Mouse (Mus musculus) lung, postnatal 10 days (tissue): ENCODE results near the gene Stat6.
"Not testable (repeated sequence)": the region's sequence is repeated elsewhere in the genome, so short reads cannot be mapped to it uniquely, and the experiment has no call there.

ENCODE experiments used
- DNase-seq: peaks from one replicate; pipeline ENCODE4 v3.0.0; 2021

Gene Stat6

GRCm38 (mm10) chr10:127652906-127653638 lies 10.3 kb downstream of the Stat6 start:
- DNase-seq, result peak; percentile 40

- no peak for DNase-seq
Observed at GRCm38 (mm10) chr10:127654970-127655579, 12.3 kb downstream of the Stat6 start.

GRCm38 (mm10) chr10:127657617-127658016 lies 14.8 kb downstream of the Stat6 start:
- not testable (repeated sequence) for DNase-seq

GRCm38 (mm10) chr10:127658076-127658475 lies 15.3 kb downstream of the Stat6 start:
- no peak for DNase-seq

GRCm38 (mm10) chr10:127659551-127659950 lies 16.8 kb downstream of the Stat6 start:
- DNase-seq, result no peak

GRCm38 (mm10) chr10:127661291-127661914 lies 18.6 kb downstream of the Stat6 start:
- peak; percentile 55 for DNase-seq

GRCm38 (mm10) chr10:127661915-127662663 lies 19.3 kb downstream of the Stat6 start:
- DNase-seq, result peak; percentile 85

GRCm38 (mm10) chr10:127662666-127663253 lies 20.0 kb downstream of the Stat6 start:
- DNase-seq, result peak; percentile 61

GRCm38 (mm10) chr10:127663590-127663989 lies 20.8 kb downstream of the Stat6 start:
- DNase-seq, result peak; percentile 34

GRCm38 (mm10) chr10:127664166-127664565 lies 21.4 kb downstream of the Stat6 start:
- DNase-seq, result no peak

- DNase-seq, result no peak
Observed at GRCm38 (mm10) chr10:127664891-127665290, 22.1 kb downstream of the Stat6 start.

- peak; percentile 40 for DNase-seq
Observed at GRCm38 (mm10) chr10:127665366-127666181, 22.8 kb downstream of the Stat6 start.

- peak; percentile 93 for DNase-seq
Observed at GRCm38 (mm10) chr10:127666501-127667268, 23.9 kb downstream of the Stat6 start, which contains the start of gene Nemp1. Gene Nemp1 (plus strand): TSS chr10:127666901.

GRCm38 (mm10) chr10:127667269-127668092 lies 24.7 kb downstream of the Stat6 start:
- DNase-seq, result peak; percentile 97

GRCm38 (mm10) chr10:127668093-127669050 lies 25.6 kb downstream of the Stat6 start, which contains the start of gene Nab2:
Gene Nab2 (minus strand): TSS chr10:127668568.
- peak; percentile 94 for DNase-seq

GRCm38 (mm10) chr10:127669170-127669569 lies 26.4 kb downstream of the Stat6 start:
- DNase-seq, result peak; percentile 73

GRCm38 (mm10) chr10:127670185-127670584 lies 27.4 kb downstream of the Stat6 start:
- DNase-seq, result no peak

- peak; percentile 56 for DNase-seq
Observed at GRCm38 (mm10) chr10:127671276-127671675, 28.5 kb downstream of the Stat6 start.
